Mouse (Mus musculus) yolk sac, embryonic 10.5 days (tissue): ENCODE data around the gene Klc4.

ENCODE experiments used
- DNase-seq: peaks from one replicate; pipeline ENCODE4 v3.0.0-alpha.2; 2017; ENCODE audit warnings: low spot score

Klc4 gene

GRCm38 (mm10) chr17:46619683-46620357 is 26.0 kb downstream of the Klc4 start:
- DNase-seq, result no peak

GRCm38 (mm10) chr17:46618769-46619682 is 26.8 kb downstream of the Klc4 start:
- peak; percentile 37 for DNase-seq

GRCm38 (mm10) chr17:46618394-46618768 is 27.4 kb downstream of the Klc4 start:
- DNase-seq, result no peak

- no peak for DNase-seq
Measured at GRCm38 (mm10) chr17:46617799-46618198, 28.0 kb downstream of the Klc4 start.

GRCm38 (mm10) chr17:46613229-46613628 is 32.6 kb downstream of the Klc4 start:
- no peak for DNase-seq

- DNase-seq, result no peak
Measured at GRCm38 (mm10) chr17:46612820-46613219, 33.0 kb downstream of the Klc4 start.

- no peak for DNase-seq
Measured at GRCm38 (mm10) chr17:46612189-46612588, 33.6 kb downstream of the Klc4 start.

GRCm38 (mm10) chr17:46611316-46611715 is 34.5 kb downstream of the Klc4 start:
- no peak for DNase-seq

- no peak for DNase-seq
Measured at GRCm38 (mm10) chr17:46609721-46610514, 35.9 kb downstream of the Klc4 start.

GRCm38 (mm10) chr17:46605987-46606386 is 39.8 kb downstream of the Klc4 start:
- DNase-seq, result no peak

GRCm38 (mm10) chr17:46605126-46605525 is 40.7 kb downstream of the Klc4 start:
- DNase-seq, result no peak

- DNase-seq, result no peak
Measured at GRCm38 (mm10) chr17:46603229-46603628, 42.6 kb downstream of the Klc4 start.

GRCm38 (mm10) chr17:46602212-46602611 is 43.6 kb downstream of the Klc4 start:
- DNase-seq, result no peak

GRCm38 (mm10) chr17:46600569-46600968 is 45.3 kb downstream of the Klc4 start:
- no peak for DNase-seq

GRCm38 (mm10) chr17:46598963-46599362 is 46.9 kb downstream of the Klc4 start:
- no peak for DNase-seq

- DNase-seq, result no peak
Measured at GRCm38 (mm10) chr17:46597956-46598355, 47.9 kb downstream of the Klc4 start.

- no peak for DNase-seq
Measured at GRCm38 (mm10) chr17:46595336-46595735, 50.5 kb downstream of the Klc4 start.

GRCm38 (mm10) chr17:46594606-46595005 is 51.2 kb downstream of the Klc4 start:
- DNase-seq, result no peak

- no peak for DNase-seq
Measured at GRCm38 (mm10) chr17:46593124-46593523, 52.7 kb downstream of the Klc4 start.

- no peak for DNase-seq
Measured at GRCm38 (mm10) chr17:46591406-46591805, 54.4 kb downstream of the Klc4 start.

GRCm38 (mm10) chr17:46590439-46590838 is 55.4 kb downstream of the Klc4 start:
- no peak for DNase-seq

GRCm38 (mm10) chr17:46589635-46590314 is 56.0 kb downstream of the Klc4 start:
- no peak for DNase-seq
